Comparison of ENCODE assay signal across 22 mouse cellular contexts in genomic region chr16:56710071-56710470, GRCm38 (mm10). TPM values are rescaled to one million over a fixed set of nuclear protein-coding genes. Genes with fewer than 3 reads are reported as not detected.
DNase-seq lines count a peak whose midpoint lies in the region; ATAC-seq and TF ChIP-seq lines count a peak whose summit lies in the region.
"Had no signal": no experiment of that assay in that cellular context is flagged by ENCODE, and none has a peak within 500 bp of the region (broad histone marks: within the 10 kb centered on the region; RNA-seq: fewer than 3 reads in every experiment).

No protein-coding gene starts in this region.

- no peaks in the 10 kb centered on the region for H3K27me3 ChIP-seq in intestine, embryonic 15.5 days (replicated peaks)
- H3K27me3 ChIP-seq in intestine, embryonic 16.5 days (replicated peaks; ENCODE audit: control insufficient read depth, insufficient read depth, low read length), result no peaks in the 10 kb centered on the region
- no peaks in the 10 kb centered on the region for H3K27me3 ChIP-seq in intestine, postnatal 0 days (replicated peaks; ENCODE audit: control insufficient read depth, insufficient read depth, low read length)
- H3K27me3 ChIP-seq in small intestine, adult 2 months (ENCODE audit: control insufficient read depth, insufficient read depth, low read length), result no peaks in the 10 kb centered on the region
- H3K27me3 ChIP-seq in forebrain, embryonic 14.5 days (replicated peaks; ENCODE audit: control insufficient read depth, insufficient read depth, low read length), result no peaks in the 10 kb centered on the region
- H3K27me3 ChIP-seq: CH12.LX, Patski had no signal

- H3K27ac ChIP-seq in intestine, embryonic 15.5 days, result no peak overlapping the region
- H3K27ac ChIP-seq in intestine, embryonic 16.5 days (ENCODE audit: low read length), result no peak overlapping the region
- peak overlapping the region; percentile 50 for H3K27ac ChIP-seq in intestine, postnatal 0 days (ENCODE audit: low read depth, low read length)
- peak overlapping the region; percentile 60; the same call in 1 of the 2 replicates for H3K27ac ChIP-seq in small intestine, adult 2 months (ENCODE audit: insufficient read depth, low read depth, low read length)
- no peak overlapping the region for H3K27ac ChIP-seq in forebrain, embryonic 14.5 days (ENCODE audit: low read depth, low read length)

- H3K36me3 ChIP-seq in intestine, embryonic 15.5 days, result peaks cover 21% of the 10 kb centered on the region; the same call in 1 of the 2 replicates
- H3K36me3 ChIP-seq in intestine, embryonic 16.5 days (ENCODE audit: control insufficient read depth, insufficient read depth, low read length), result peaks cover 9% of the 10 kb centered on the region; the same call in 1 of the 2 replicates
- H3K36me3 ChIP-seq in intestine, postnatal 0 days (ENCODE audit: control insufficient read depth, insufficient read depth), result peaks cover 46% of the 10 kb centered on the region
- H3K36me3 ChIP-seq in small intestine, adult 2 months (ENCODE audit: control insufficient read depth, insufficient read depth, low read length), result peaks cover 55% of the 10 kb centered on the region
- peaks cover 50% of the 10 kb centered on the region for H3K36me3 ChIP-seq in forebrain, embryonic 14.5 days (ENCODE audit: control insufficient read depth, insufficient read depth, low read length)

- H3K4me1 ChIP-seq in intestine, embryonic 15.5 days (replicated peaks), result no peaks in the 10 kb centered on the region
- no peaks in the 10 kb centered on the region for H3K4me1 ChIP-seq in intestine, embryonic 16.5 days (ENCODE audit: control insufficient read depth, insufficient read depth, low read length)
- 0 out of 2 replicates have a peak, but pooled peaks cover 3% of the 10 kb centered on the region for H3K4me1 ChIP-seq in intestine, postnatal 0 days (replicated peaks; ENCODE audit: control insufficient read depth, insufficient read depth, low read length)
- H3K4me1 ChIP-seq in small intestine, adult 2 months (ENCODE audit: control insufficient read depth, insufficient read depth, insufficient read length, low read length), result peaks cover 8% of the 10 kb centered on the region; the same call in 1 of the 2 replicates
- no peaks in the 10 kb centered on the region; the same call in 1 of the 2 replicates for H3K4me1 ChIP-seq in forebrain, embryonic 14.5 days (ENCODE audit: control insufficient read depth, insufficient read depth, low read length)

- WGBS in intestine, embryonic 15.5 days, result 80% methylated on average over 3 of the region's 3 CpGs
- WGBS in intestine, embryonic 16.5 days, result 71% methylated on average over 3 of the region's 3 CpGs
- WGBS in intestine, postnatal 0 days, result 40% methylated on average over 3 of the region's 3 CpGs
- 34% methylated on average over 3 of the region's 3 CpGs for WGBS in small intestine, adult 2 months
- WGBS in forebrain, embryonic 14.5 days, result 97% methylated on average over 3 of the region's 3 CpGs

- no peak for DNase-seq in forebrain, embryonic 14.5 days (ENCODE audit: low spot score)
- no peak for DNase-seq in urinary bladder, postnatal 14 days (ENCODE audit: low spot score)
- DNase-seq in spleen, postnatal 4 days (ENCODE audit: low spot score in 2 of 2), result no peak
- no peak for DNase-seq in thymus, postnatal 36 days
- DNase-seq: adrenal gland, adult 2 months; adrenal gland, adult 8-10 months; adrenal gland, postnatal 10 days; adrenal gland, postnatal 14 days; adrenal gland, postnatal 25 days; adrenal gland, postnatal 36 days; B cell, adult 2 months; cerebellum, adult 11 months; cerebellum, adult 11-12 months had no signal

- no peak for TF ChIP-seq CTCF in intestine, postnatal 0 days (IDR thresholded peaks at IDR 0.05; ENCODE audit: low read depth)
- TF ChIP-seq CTCF in small intestine, adult 2 months (IDR thresholded peaks at IDR 0.05; ENCODE audit: extremely low read depth, insufficient read length, insufficient replicate concordance, low read depth, low read length), result no peak

- TF ChIP-seq POLR2A in small intestine, adult 2 months (IDR thresholded peaks at IDR 0.05; ENCODE audit: low read depth, low read length), result no peak

- H3K4me3 ChIP-seq in intestine, embryonic 15.5 days (replicated peaks), result no peak overlapping the region
- H3K4me3 ChIP-seq in intestine, embryonic 16.5 days (ENCODE audit: low read length), result no peak overlapping the region
- H3K4me3 ChIP-seq in intestine, postnatal 0 days (ENCODE audit: low read depth, low read length), result no peak overlapping the region
- H3K4me3 ChIP-seq in small intestine, adult 2 months (ENCODE audit: low read depth, low read length), result no peak overlapping the region
- no peak overlapping the region for H3K4me3 ChIP-seq in forebrain, embryonic 14.5 days (ENCODE audit: low read depth, low read length)

- H3K4me2 ChIP-seq in intestine, embryonic 15.5 days (replicated peaks), result no peak overlapping the region
- no peak overlapping the region for H3K4me2 ChIP-seq in intestine, embryonic 16.5 days (ENCODE audit: low read depth, low read length)
- no peak overlapping the region for H3K4me2 ChIP-seq in intestine, postnatal 0 days (replicated peaks; ENCODE audit: low read depth)
- no peak overlapping the region for H3K4me2 ChIP-seq in forebrain, embryonic 14.5 days (ENCODE audit: low read length)

- no peak overlapping the region for H3K9ac ChIP-seq in intestine, embryonic 15.5 days
- no peak overlapping the region for H3K9ac ChIP-seq in intestine, embryonic 16.5 days (ENCODE audit: low read depth, low read length)
- no peak overlapping the region for H3K9ac ChIP-seq in intestine, postnatal 0 days (ENCODE audit: low read depth, low read length)
- no peak overlapping the region for H3K9ac ChIP-seq in forebrain, embryonic 14.5 days (ENCODE audit: low read length)

- no peaks in the 10 kb centered on the region for H3K9me3 ChIP-seq in intestine, embryonic 15.5 days
- no peaks in the 10 kb centered on the region for H3K9me3 ChIP-seq in intestine, embryonic 16.5 days (ENCODE audit: control insufficient read depth, low read length)
- no peaks in the 10 kb centered on the region for H3K9me3 ChIP-seq in intestine, postnatal 0 days (ENCODE audit: control insufficient read depth)
- no peaks in the 10 kb centered on the region for H3K9me3 ChIP-seq in forebrain, embryonic 14.5 days (replicated peaks; ENCODE audit: control insufficient read depth, low read length)
- H3K9me3 ChIP-seq: G1E had no signal

- peak; percentile 52; the same call in 1 of the 2 replicates for ATAC-seq in intestine, embryonic 15.5 days
- peak; percentile 77 for ATAC-seq in intestine, embryonic 16.5 days
- peak; percentile 84 for ATAC-seq in intestine, postnatal 0 days
- no peak for ATAC-seq in forebrain, embryonic 14.5 days
- ATAC-seq: activated CD4-positive, CD25-positive, alpha-beta regulatory T cell, adult 4 months; CD4-positive, CD25-positive, alpha-beta regulatory T cell, adult 4 months; Patski had no signal

RNA-seq across cellular contexts. Expression of gene Tfg, which starts 7.2 kb away (rescaled TPM):
- polyA plus RNA-seq in intestine, embryonic 15.5 days (2015; fragmentation: Nextera tagmentation; extraction: Ambion mirVana), result 225 and 226 TPM in 2 replicates
- polyA plus RNA-seq in intestine, embryonic 16.5 days (2015; fragmentation: Nextera tagmentation; extraction: Ambion mirVana), result 303 and 353 TPM in 2 replicates
- 489 and 509 TPM in 2 replicates for polyA plus RNA-seq in intestine, postnatal 0 days (2015; fragmentation: Nextera tagmentation; extraction: Ambion mirVana)
- 199 and 444 TPM in 2 replicates for polyA plus RNA-seq in small intestine, adult 2 months (2012; rRNA removed)
- polyA plus RNA-seq in forebrain, embryonic 14.5 days (2014; fragmentation: Nextera tagmentation; extraction: Ambion mirVana), result 163 and 169 TPM in 2 replicates

Comparison
In these comparisons a context has a peak if more than half of its experiments do, and no peak if none do; other contexts are left out.
1. H3K27ac ChIP-seq: peak in intestine, postnatal 0 days (single experiment) and small intestine, adult 2 months (single experiment); none in intestine, embryonic 15.5 days (single experiment), intestine, embryonic 16.5 days (single experiment) and forebrain, embryonic 14.5 days (single experiment).